Mouse (Mus musculus) ES-Bruce4 (cell line): ENCODE results near the gene Rspry1.

Experiments used
- CTCF ChIP-seq: IDR thresholded peaks from one replicate; pipeline ENCODE4 v1.8.1; 2011; ENCODE audit warnings: low read depth, low read length
- POLR2A ChIP-seq: IDR thresholded peaks from one replicate; pipeline ENCODE4 v1.8.1; 2011; ENCODE audit warnings: low read length; ENCODE audit not compliant: insufficient read depth

GRCm38 (mm10) chr8:94564421-94564820, 37.3 kb upstream of the Rspry1 start:
- TF ChIP-seq CTCF (no peak), POLR2A (no peak)
